Mouse (Mus musculus) cerebellum, adult 8-10 months (tissue): ENCODE results near the gene Tbcel.

Experiments
- DNase-seq: peaks from one replicate; pipeline ENCODE4 v3.0.0; 2022

Gene Tbcel

GRCm38 (mm10) chr9:42507709-42508108 lies at the start of gene Tbcel:
TSS of gene Tbcel (minus strand) at chr9:42507809.
- DNase-seq = no peak

GRCm38 (mm10) chr9:42555186-42555585 lies 47.6 kb upstream of the Tbcel start:
- DNase-seq = no peak

DNA sequence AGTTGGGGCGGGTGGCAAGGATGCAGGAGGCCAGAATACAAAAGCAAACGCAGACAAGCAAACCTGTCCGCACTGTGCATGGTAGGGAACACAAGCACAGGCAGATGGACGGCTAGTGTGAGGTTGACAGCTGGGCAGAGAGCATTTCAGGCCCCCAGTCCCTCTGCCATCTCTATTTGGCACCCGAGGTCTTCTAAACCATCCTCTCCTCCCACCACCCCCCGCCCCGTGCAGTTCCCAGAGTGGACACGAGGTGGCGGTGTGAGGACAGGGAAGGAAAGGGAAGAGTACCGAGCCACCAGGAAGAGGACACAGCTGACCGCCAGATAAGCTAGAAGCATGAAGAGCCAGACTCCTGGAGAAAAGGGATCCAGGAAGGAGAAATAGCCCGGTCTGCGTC lies 42.5 kb upstream of the Tbcel start:
- DNase-seq = peak; percentile 80

DNA sequence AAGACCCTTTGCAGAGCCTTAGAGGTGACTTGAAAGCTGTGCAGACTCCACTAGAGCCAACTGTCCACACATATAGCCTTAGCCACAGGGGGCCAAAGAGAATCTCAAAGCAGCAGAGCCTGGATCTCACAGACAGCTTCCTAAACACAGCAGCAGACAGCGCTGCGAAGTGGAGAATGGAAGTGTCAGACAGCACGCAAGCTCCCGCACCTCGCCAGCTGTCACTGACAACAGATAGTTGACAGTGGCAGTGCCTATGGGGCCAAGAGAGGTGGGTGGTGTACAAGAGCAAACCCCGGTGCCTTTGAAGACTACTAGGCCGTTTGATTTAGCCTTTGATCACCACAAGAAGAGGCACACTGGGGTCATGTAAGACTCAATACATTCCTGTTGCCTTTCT lies 41.4 kb upstream of the Tbcel start:
- DNase-seq = no peak

GRCm38 (mm10) chr9:42544521-42544920 lies 36.9 kb upstream of the Tbcel start:
- no peak for DNase-seq

DNA sequence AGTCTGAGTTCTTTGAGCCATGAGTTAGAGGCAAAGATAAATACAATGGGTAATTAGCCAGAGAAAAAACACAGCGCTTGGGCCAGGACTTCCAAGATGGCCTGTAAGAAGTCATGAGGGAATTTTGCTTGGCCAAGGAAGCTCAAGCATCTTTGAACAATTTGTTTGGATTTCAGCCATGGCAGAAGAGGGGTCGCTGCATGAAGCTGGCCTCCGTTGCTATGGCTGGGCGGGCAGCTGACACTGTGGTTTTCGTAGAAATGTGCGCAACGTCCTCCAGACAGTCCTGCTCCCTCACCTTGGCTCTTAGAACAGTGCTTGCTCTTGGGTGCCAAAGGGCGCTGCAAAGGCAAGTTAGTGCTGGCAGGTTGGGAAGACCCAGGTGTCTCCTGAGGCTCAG lies 25.9 kb upstream of the Tbcel start:
- no peak for DNase-seq

GRCm38 (mm10) chr9:42533041-42533440 lies 25.4 kb upstream of the Tbcel start:
- no peak for DNase-seq

DNA sequence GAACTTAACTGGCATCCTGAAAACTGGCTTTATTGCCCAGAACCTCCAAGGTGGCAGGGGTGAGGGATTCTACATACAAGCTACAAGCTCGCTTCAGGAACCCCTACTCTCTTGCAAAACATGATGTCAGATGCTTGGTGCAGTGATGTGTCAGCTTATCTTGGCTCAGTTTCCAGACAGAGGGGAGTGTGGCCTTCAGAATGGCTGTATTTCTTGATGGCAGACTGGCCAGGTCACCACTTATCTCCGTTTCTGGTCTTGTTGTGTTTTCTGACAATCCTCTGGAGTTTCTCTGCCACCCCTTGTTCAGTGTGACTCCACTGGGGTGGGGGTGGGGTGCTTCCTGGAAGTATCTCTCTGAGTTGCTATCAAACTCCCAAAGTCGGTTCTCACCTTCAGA lies 24.3 kb upstream of the Tbcel start:
- no peak for DNase-seq

DNA sequence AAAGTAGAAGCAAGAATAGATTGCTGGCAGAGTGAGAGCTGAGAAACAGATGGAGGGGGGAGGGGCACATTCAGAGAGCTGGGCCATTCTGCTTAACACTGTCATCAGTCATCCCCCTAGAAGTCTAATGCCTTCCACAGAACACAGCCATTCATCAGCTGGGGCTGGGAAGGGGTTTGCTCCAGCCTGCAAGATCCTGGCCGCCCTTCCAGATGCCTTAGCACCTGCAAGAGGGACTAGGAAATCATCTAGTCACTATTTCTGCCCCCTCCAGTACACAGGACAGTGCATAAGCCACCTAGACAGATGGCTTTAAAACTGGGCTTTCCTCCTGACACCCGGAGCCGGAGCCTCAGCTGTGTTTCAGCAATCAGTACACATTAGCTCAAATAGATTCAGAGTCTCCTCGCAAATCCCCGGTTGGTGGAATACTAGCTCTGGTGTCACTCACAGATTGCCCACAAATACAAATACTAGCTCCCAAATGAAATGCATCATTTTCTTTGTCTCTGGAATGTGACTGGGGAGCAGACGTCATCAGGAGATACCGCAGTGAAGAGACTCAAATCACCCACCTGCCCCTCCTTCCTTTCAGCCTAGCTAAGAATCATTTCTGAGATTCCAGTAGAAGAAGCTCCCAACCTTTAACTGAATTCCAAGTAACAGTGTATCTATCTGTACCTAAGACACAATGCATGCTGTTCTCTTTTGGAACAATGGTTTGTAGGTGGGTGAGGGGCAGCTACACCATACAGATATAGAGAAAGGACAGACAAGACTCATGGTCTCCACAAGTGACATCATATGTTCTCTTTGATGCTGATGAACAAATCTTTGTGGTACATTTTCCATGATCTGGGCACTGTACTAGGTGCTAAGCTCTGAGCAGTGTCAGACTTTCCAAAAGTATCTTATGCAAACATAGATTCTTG lies 22.9 kb upstream of the Tbcel start:
- peak; percentile 27 for DNase-seq

- DNase-seq = peak; percentile 41
Measured at GRCm38 (mm10) chr9:42520587-42521084, 13.0 kb upstream of the Tbcel start.

GRCm38 (mm10) chr9:42518163-42518562 lies 10.6 kb upstream of the Tbcel start:
- DNase-seq = no peak

DNA sequence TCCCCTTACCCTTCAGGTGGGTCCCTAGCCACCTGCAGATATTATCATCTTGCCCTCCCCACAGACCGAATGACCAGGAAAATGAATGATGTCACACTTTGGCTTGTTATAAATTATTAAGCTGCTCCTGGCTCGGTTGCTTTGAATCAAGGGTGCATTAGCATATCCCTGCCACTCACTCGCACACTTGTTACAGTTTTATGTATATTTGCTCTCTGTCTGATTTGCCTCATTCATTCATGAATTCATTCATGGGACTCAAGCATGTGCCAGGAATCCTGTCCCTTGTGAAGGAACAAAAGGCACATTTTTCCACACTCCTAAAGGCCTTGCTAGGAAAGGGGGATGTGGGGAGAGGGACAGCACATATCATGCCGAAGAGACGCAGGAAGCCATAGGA lies 5.5 kb upstream of the Tbcel start:
- no peak for DNase-seq

DNA sequence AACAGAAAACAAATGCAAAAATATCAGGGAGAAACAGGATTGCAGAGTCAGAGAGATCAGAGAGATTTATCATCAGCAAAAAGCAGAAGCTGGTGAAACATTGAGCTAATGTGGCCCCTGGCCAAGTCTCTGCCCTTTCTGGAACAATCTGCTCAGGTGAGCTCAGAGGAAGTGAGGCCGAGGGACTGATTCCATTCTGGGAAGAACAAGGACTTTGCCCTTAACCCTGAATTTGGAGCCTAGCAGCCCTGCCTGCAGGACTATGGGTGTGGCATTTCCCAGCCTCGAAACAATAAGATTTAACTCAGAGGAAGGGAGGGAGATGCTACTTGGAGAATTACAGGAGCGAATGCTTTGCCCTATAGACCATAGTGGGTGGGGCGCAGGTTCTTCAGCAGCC lies 4.7 kb upstream of the Tbcel start:
- DNase-seq = no peak

- DNase-seq = no peak
Measured at GRCm38 (mm10) chr9:42508235-42508634, 626 bp upstream of the Tbcel start.

DNA sequence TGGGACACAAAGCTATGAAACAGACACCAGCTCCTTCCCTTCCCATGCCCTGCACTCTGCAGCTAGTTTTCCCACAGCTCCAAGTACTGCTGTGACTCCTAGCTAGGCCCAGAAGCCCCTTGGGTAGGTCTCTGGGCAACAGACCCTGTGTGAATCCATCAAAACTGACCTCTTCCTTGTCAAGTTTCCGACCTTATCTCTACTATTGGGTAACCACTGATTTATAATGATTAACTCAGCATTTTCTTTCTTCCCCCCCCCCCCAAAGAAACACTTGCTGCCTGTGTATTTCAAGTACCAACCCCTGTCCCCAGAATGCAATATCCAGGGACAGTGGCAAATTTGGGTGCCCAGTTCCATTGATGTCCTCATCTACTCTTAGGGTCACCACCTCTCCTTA lies 587 bp downstream of the Tbcel start:
- no peak for DNase-seq

DNA sequence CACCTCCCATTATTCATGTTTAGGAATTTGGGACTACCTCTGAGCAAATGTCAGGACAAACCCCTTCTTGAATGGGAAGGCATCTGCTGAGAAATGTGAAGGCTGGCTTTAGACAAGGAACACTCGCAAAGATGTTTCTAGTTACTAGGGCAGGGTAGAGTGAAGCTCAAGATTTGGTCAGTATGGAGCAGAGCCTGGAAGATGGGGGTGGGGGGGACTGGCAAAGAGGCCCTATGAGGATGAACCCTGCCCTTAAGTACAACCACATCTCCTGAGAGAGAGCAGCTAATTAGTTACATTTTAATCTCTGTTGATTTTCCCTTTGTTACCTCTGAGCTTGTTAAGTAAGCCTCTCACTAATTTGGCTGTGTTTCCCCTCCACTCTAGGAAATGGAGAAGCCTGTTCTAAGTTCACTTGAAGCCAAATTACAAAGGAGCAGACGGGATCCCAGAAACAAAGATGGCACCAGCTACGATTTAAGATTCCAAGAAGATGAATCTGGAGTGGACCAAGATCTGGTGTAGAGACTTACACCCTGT lies 2.6 kb downstream of the Tbcel start:
- DNase-seq = no peak

GRCm38 (mm10) chr9:42504559-42504958 lies 3.0 kb downstream of the Tbcel start:
- DNase-seq = no peak

- DNase-seq = no peak
Measured at GRCm38 (mm10) chr9:42503709-42504108, 3.9 kb downstream of the Tbcel start.

GRCm38 (mm10) chr9:42496296-42496695 lies 11.3 kb downstream of the Tbcel start:
- DNase-seq = no peak

- DNase-seq = no peak
Measured at GRCm38 (mm10) chr9:42491780-42492179, 15.8 kb downstream of the Tbcel start.

- DNase-seq = no peak
Measured at GRCm38 (mm10) chr9:42490589-42491382, 16.8 kb downstream of the Tbcel start.

GRCm38 (mm10) chr9:42488071-42488470 lies 19.5 kb downstream of the Tbcel start:
- no peak for DNase-seq

GRCm38 (mm10) chr9:42486913-42487312 lies 20.7 kb downstream of the Tbcel start:
- DNase-seq = no peak

GRCm38 (mm10) chr9:42484667-42485066 lies 22.9 kb downstream of the Tbcel start:
- no peak for DNase-seq
